1 mouse cellular context compared by ENCODE assay signal in the genomic region with DNA sequence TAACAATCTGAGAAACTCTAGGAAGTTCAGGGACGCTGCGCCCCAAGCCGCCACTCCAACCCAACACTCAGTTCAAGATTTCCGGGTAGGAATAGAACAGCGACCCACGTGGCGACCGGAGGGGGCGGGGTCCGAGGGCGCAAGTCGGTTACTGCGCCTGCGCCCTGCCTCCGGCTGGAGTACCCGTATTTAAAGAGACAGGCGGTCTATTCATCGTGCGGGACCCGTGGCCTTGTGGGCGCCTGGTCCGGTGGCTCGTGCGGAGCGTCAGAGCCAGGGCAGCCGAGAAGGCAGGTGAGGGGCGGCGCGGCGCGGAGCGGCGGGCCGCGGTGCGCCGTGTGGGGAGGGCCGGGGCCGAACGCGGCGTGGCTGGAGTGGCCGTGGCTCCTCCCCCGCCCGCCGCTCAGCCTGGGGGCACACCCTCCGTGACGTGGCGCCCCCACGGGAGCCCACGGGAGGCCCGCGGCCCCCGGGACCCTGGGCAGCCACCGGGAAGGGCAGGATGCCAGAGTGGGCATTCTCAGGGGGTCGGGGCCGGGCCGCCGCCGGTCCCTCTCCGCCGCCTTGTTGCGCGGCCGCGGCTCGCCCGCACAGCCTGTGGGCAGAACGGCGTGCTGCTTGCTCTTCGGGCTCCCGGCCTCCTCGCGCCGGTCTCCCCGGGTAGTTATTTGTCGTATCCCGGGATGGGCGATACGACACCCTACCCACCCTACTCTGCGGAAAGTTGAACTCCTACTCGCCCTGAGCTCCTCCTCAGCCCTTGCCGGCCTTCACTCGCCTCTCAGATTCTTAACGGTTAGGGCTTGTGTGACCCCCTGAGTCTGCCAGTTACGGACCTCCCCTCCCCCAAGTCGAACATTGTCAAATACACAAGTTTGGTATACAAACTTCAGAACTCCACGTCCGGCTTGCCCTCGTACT.
TF ChIP-seq lines count a peak whose summit lies in the region.

A gene (plus strand): TSS at position 126 of the 921 bp plus-strand sequence.

TF ChIP-seq in MEL, 35 proteins besides CTCF, POLR2A, EP300 and RAD21 (continued from another document):
- peak; percentile 82 for TF ChIP-seq ZMIZ1 (IDR thresholded peaks at IDR 0.05; ENCODE audit: low read depth, low read length)
- TF ChIP-seq JUND (IDR thresholded peaks at IDR 0.05; ENCODE audit: low read depth, low read length), result no peak
- TF ChIP-seq ELF1 (IDR thresholded peaks at IDR 0.05; ENCODE audit: low read depth, low read length), result peak; percentile 95
- TF ChIP-seq TAL1 (IDR thresholded peaks at IDR 0.05; ENCODE audit: low read length), result no peak
- TF ChIP-seq POLR2AphosphoS2 (IDR thresholded peaks at IDR 0.05; ENCODE audit: low read length), result peak; percentile 86; the same call in 1 of the 2 replicates
- peak; percentile 69 for TF ChIP-seq MYB (IDR thresholded peaks at IDR 0.05; ENCODE audit: low read depth, low read length)
- no peak for TF ChIP-seq ETS1 (IDR thresholded peaks at IDR 0.05; ENCODE audit: low read depth, low read length)
- TF ChIP-seq E2F4 (IDR thresholded peaks at IDR 0.05; ENCODE audit: borderline replicate concordance, low read depth, low read length), result no peak
- no peak for TF ChIP-seq MEF2A (IDR thresholded peaks at IDR 0.05; ENCODE audit: extremely low read depth, insufficient replicate concordance, low read depth, low read length, poor library complexity, severe bottlenecking)
- peak; percentile 94 for TF ChIP-seq USF1 (IDR thresholded peaks at IDR 0.05; ENCODE audit: low read depth, low read length)
- no peak for TF ChIP-seq POLR2AphosphoS5 (IDR thresholded peaks at IDR 0.05; ENCODE audit: borderline replicate concordance, low read depth, low read length)
- peak; percentile 51 for TF ChIP-seq CHD2 (IDR thresholded peaks at IDR 0.05; ENCODE audit: low read length)
- TF ChIP-seq UBTF (IDR thresholded peaks at IDR 0.05; ENCODE audit: borderline replicate concordance, insufficient read depth, low read depth, low read length), result no peak; the same call in 1 of the 2 replicates
- TF ChIP-seq HCFC1 (IDR thresholded peaks at IDR 0.05; ENCODE audit: low read depth, low read length), result peak; percentile 88
- no peak for TF ChIP-seq CHD1 (IDR thresholded peaks at IDR 0.05; ENCODE audit: low read depth, low read length)
